In genomic region chr4:127214510-127214909, GRCm38 (mm10) we compare ENCODE assay signal across 14 mouse cellular contexts. TPM values are rescaled to one million over a fixed set of nuclear protein-coding genes. Genes with fewer than 3 reads are reported as not detected.
DNase-seq lines count a peak whose midpoint lies in the region; ATAC-seq and TF ChIP-seq lines count a peak whose summit lies in the region.
"Had no signal": no experiment of that assay in that cellular context is flagged by ENCODE, and none has a peak within 500 bp of the region (broad histone marks: within the 10 kb centered on the region; RNA-seq: fewer than 3 reads in every experiment).

No protein-coding gene starts in this region.

- no peak overlapping the region for H3K9ac ChIP-seq in kidney, embryonic 15.5 days
- H3K9ac ChIP-seq in forebrain, embryonic 16.5 days (replicated peaks; ENCODE audit: low read depth, low read length): peak overlapping the region; percentile 25; the same call in 1 of the 2 replicates
- no peak overlapping the region for H3K9ac ChIP-seq in midbrain, embryonic 14.5 days (replicated peaks; ENCODE audit: low read length)
- H3K9ac ChIP-seq: embryonic facial prominence, embryonic 15.5 days had no signal

- peak overlapping the region; percentile 38 for H3K4me2 ChIP-seq in kidney, embryonic 15.5 days
- peak overlapping the region; percentile 26 for H3K4me2 ChIP-seq in forebrain, embryonic 16.5 days (ENCODE audit: low read length)
- peak overlapping the region; percentile 21; the same call in 1 of the 2 replicates for H3K4me2 ChIP-seq in midbrain, embryonic 14.5 days (ENCODE audit: low read length)
- H3K4me2 ChIP-seq: embryonic facial prominence, embryonic 15.5 days; liver, embryonic 11.5 days had no signal

- TF ChIP-seq CTCF in left cerebral cortex, adult 2 months (IDR thresholded peaks at IDR 0.05): no peak

- intact Hi-C loops in left cerebral cortex, adult 2 months (cut with DNase I): no loop called here

- no peak overlapping the region for H3K4me3 ChIP-seq in kidney, embryonic 15.5 days (replicated peaks)
- peak overlapping the region; percentile 21 for H3K4me3 ChIP-seq in forebrain, embryonic 16.5 days (replicated peaks; ENCODE audit: low read length)
- H3K4me3 ChIP-seq in midbrain, embryonic 14.5 days (replicated peaks; ENCODE audit: low read depth, low read length): no peak overlapping the region
- no peak overlapping the region for H3K4me3 ChIP-seq in left cerebral cortex, adult 2 months
- H3K4me3 ChIP-seq: embryonic facial prominence, embryonic 15.5 days had no signal

- no peaks in the 10 kb centered on the region for H3K9me3 ChIP-seq in kidney, embryonic 15.5 days (replicated peaks)
- no peaks in the 10 kb centered on the region for H3K9me3 ChIP-seq in forebrain, embryonic 16.5 days (ENCODE audit: control insufficient read depth, low read length)
- H3K9me3 ChIP-seq in midbrain, embryonic 14.5 days (ENCODE audit: control insufficient read depth, low read length): no peaks in the 10 kb centered on the region
- H3K9me3 ChIP-seq: embryonic facial prominence, embryonic 15.5 days had no signal

- H3K4me1 ChIP-seq in kidney, embryonic 15.5 days: peaks cover 4% of the 10 kb centered on the region; the same call in 1 of the 2 replicates
- H3K4me1 ChIP-seq in forebrain, embryonic 16.5 days (replicated peaks; ENCODE audit: control insufficient read depth, insufficient read depth, low read length): peaks cover 4% of the 10 kb centered on the region; the same call in 1 of the 2 replicates
- peaks cover 8% of the 10 kb centered on the region; the same call in 1 of the 2 replicates for H3K4me1 ChIP-seq in midbrain, embryonic 14.5 days (ENCODE audit: control insufficient read depth, insufficient read depth, low read length)
- H3K4me1 ChIP-seq: embryonic facial prominence, embryonic 15.5 days had no signal

- no peak for DNase-seq in kidney, postnatal 14 days
- DNase-seq in ZHBTc4 (ENCODE audit: low read depth, low spot score): peak; percentile 71
- DNase-seq in midbrain, embryonic 14.5 days: no peak
- DNase-seq in left cerebral cortex, adult 2 months (ENCODE audit: extremely low spot score in 1 of 2, low spot score in 2 of 2): no peak
- DNase-seq: lung, postnatal 14 days; thymus, postnatal 14 days had no signal

- H3K27me3 ChIP-seq in kidney, embryonic 15.5 days: peaks cover 48% of the 10 kb centered on the region
- H3K27me3 ChIP-seq in forebrain, embryonic 16.5 days (replicated peaks; ENCODE audit: control insufficient read depth, insufficient read depth, low read length): peaks cover 7% of the 10 kb centered on the region
- no peaks in the 10 kb centered on the region for H3K27me3 ChIP-seq in midbrain, embryonic 14.5 days (ENCODE audit: control insufficient read depth, insufficient read depth, low read length)

- H3K36me3 ChIP-seq in kidney, embryonic 15.5 days: no peaks in the 10 kb centered on the region
- no peaks in the 10 kb centered on the region for H3K36me3 ChIP-seq in forebrain, embryonic 16.5 days (ENCODE audit: control insufficient read depth, insufficient read depth)
- no peaks in the 10 kb centered on the region for H3K36me3 ChIP-seq in midbrain, embryonic 14.5 days (ENCODE audit: control insufficient read depth, insufficient read depth, low read length)
- H3K36me3 ChIP-seq: embryonic facial prominence, embryonic 15.5 days had no signal

- no peak for ATAC-seq in kidney, embryonic 15.5 days (replicated peaks; ENCODE audit: low FRiP score)
- ATAC-seq in forebrain, embryonic 16.5 days: 0 out of 2 replicates have a peak, but pooled peaks have one; percentile 26
- ATAC-seq in midbrain, embryonic 14.5 days (ENCODE audit: low FRiP score, low TSS enrichment): no peak; the same call in 1 of the 2 replicates
- no peak for ATAC-seq in frontal cortex, adult (ENCODE audit: low TSS enrichment)
- ATAC-seq: CD4-positive, CD25-positive, alpha-beta regulatory T cell, adult 4 months had no signal

- 10% methylated on average over 26 of the region's 28 CpGs for WGBS in kidney, embryonic 15.5 days
- WGBS in forebrain, embryonic 16.5 days: 18% methylated on average over 27 of the region's 28 CpGs
- 14% methylated on average over 28 of the region's 28 CpGs for WGBS in midbrain, embryonic 14.5 days

- H3K27ac ChIP-seq in kidney, embryonic 15.5 days: no peak overlapping the region
- no peak overlapping the region for H3K27ac ChIP-seq in forebrain, embryonic 16.5 days (ENCODE audit: low read length)
- no peak overlapping the region for H3K27ac ChIP-seq in midbrain, embryonic 14.5 days (replicated peaks; ENCODE audit: low read depth, low read length)
- no peak overlapping the region for H3K27ac ChIP-seq in left cerebral cortex, adult 2 months
- H3K27ac ChIP-seq: embryonic facial prominence, embryonic 15.5 days; kidney, postnatal 0 days had no signal

RNA-seq across cellular contexts. Expression of gene Smim12, which starts 29.1 kb away (rescaled TPM):
- polyA plus RNA-seq in kidney, embryonic 15.5 days (2015; fragmentation: Nextera tagmentation; extraction: Ambion mirVana): 65.6 and 66.3 TPM in 2 replicates
- 49.3 and 52.8 TPM in 2 replicates for polyA plus RNA-seq in forebrain, embryonic 16.5 days (2015; fragmentation: Nextera tagmentation; extraction: Ambion mirVana)
- polyA plus RNA-seq in midbrain, embryonic 14.5 days (2014; fragmentation: Nextera tagmentation; extraction: Ambion mirVana): 43.0 and 52.2 TPM in 2 replicates
- 10 to 100 TPM; 52.1 to 54.0 TPM for total RNA-seq in left cerebral cortex, adult 2 months (2021)

RNA-seq across cellular contexts. Expression of gene Dlgap3, which starts 45.5 kb away (rescaled TPM):
- 0.69 and 0.70 TPM in 2 replicates for polyA plus RNA-seq in kidney, embryonic 15.5 days (2015; fragmentation: Nextera tagmentation; extraction: Ambion mirVana)
- polyA plus RNA-seq in forebrain, embryonic 16.5 days (2015; fragmentation: Nextera tagmentation; extraction: Ambion mirVana): 7.7 and 8.3 TPM in 2 replicates
- 22.3 and 25.5 TPM in 2 replicates for polyA plus RNA-seq in midbrain, embryonic 14.5 days (2014; fragmentation: Nextera tagmentation; extraction: Ambion mirVana)
- 100 to 1,000 TPM; 372 to 403 TPM for total RNA-seq in left cerebral cortex, adult 2 months (2021)
- total RNA-seq: hematopoietic stem cell, adult 5-6 weeks had no signal
- polyA plus RNA-seq: CD4-positive, CD25-positive, alpha-beta regulatory T cell, adult 4 months had no signal
